ENCODE assay signal across 22 mouse cellular contexts in genomic region chr15:94475975-94476374, GRCm38 (mm10). TPM values are rescaled to one million over a fixed set of nuclear protein-coding genes. Genes with fewer than 3 reads are reported as not detected.
DNase-seq lines count a peak whose midpoint lies in the region; ATAC-seq and TF ChIP-seq lines count a peak whose summit lies in the region.
"Had no signal": no experiment of that assay in that cellular context is flagged by ENCODE, and none has a peak within 500 bp of the region (broad histone marks: within the 10 kb centered on the region; RNA-seq: fewer than 3 reads in every experiment).

No protein-coding gene starts in this region.

- DNase-seq in forebrain, embryonic 10.5 days (ENCODE audit: extremely low spot score, low spot score) = no peak
- DNase-seq in forebrain, embryonic 14.5 days (ENCODE audit: low spot score) = no peak
- DNase-seq in CH12.LX (ENCODE audit: extremely low read depth) = peak; percentile 82
- DNase-seq in Patski (ENCODE audit: low read depth, low spot score) = no peak
- DNase-seq in yolk sac, embryonic 10.5 days (ENCODE audit: low spot score) = no peak
- no peak for DNase-seq in natural killer cell, adult 2 months (ENCODE audit: low spot score in 2 of 2)
- DNase-seq: adrenal gland, adult 2 months; adrenal gland, adult 8-10 months; adrenal gland, postnatal 10 days; adrenal gland, postnatal 14 days; adrenal gland, postnatal 25 days; adrenal gland, postnatal 36 days; B cell, adult 2 months; cerebellum, adult 11 months; cerebellum, adult 11-12 months; cerebellum, adult 18-20 months; cerebellum, adult 2 months; cerebellum, adult 8-10 months had no signal

- CTCF ChIA-PET in Patski (lab: Charles Lee) = no interaction called here

- POLR2A ChIA-PET in Patski (lab: Charles Lee) = no interaction called here

- no peak for TF ChIP-seq POLR2A in CH12.LX (IDR thresholded peaks at IDR 0.05; ENCODE audit: low read depth, low read length)

- no peak for TF ChIP-seq CTCF in CH12.LX (conservative IDR thresholded peaks at IDR 0.05 in 1 of 2, IDR thresholded peaks at IDR 0.05 in 1 of 2; ENCODE audit: low read depth in 2 of 2, low read length in 2 of 2)
- TF ChIP-seq CTCF in Patski (IDR thresholded peaks at IDR 0.05) = no peak

- H3K27ac ChIP-seq in forebrain, embryonic 10.5 days = peak overlapping the region; percentile 65; the same call in 1 of the 2 replicates
- H3K27ac ChIP-seq in forebrain, embryonic 14.5 days (ENCODE audit: low read depth, low read length) = no peak overlapping the region
- H3K27ac ChIP-seq in CH12.LX (ENCODE audit: insufficient read depth, low read depth) = no peak overlapping the region

- peak; percentile 85 for TF ChIP-seq EP300 in CH12.LX (IDR thresholded peaks at IDR 0.05; ENCODE audit: low read length)

- peaks cover 44% of the 10 kb centered on the region for H3K4me1 ChIP-seq in forebrain, embryonic 10.5 days
- peaks cover 16% of the 10 kb centered on the region for H3K4me1 ChIP-seq in forebrain, embryonic 14.5 days (ENCODE audit: control insufficient read depth, insufficient read depth, low read length)
- H3K4me1 ChIP-seq in CH12.LX (ENCODE audit: control insufficient read depth in 1 of 2, insufficient read depth in 2 of 2) = peaks cover 5 to 7% of the 10 kb centered on the region in 2 experiments; a peak in 3 of 4 replicates

- in situ Hi-C loops in CH12.LX (cut with MboI; ENCODE audit: low pct_ligation_motif_present, low pct_unique_long_range_greater_than_20kb, low sequenced_read_pairs) = no loop called here
- in situ Hi-C loops in Patski (cut with MboI; ENCODE audit: low pct_unique_long_range_greater_than_20kb) = no loop called here

- no peaks in the 10 kb centered on the region for H3K9me3 ChIP-seq in forebrain, embryonic 10.5 days
- H3K9me3 ChIP-seq in forebrain, embryonic 14.5 days (replicated peaks; ENCODE audit: control insufficient read depth, low read length) = no peaks in the 10 kb centered on the region
- H3K9me3 ChIP-seq in CH12.LX (replicated peaks; ENCODE audit: low read length) = no peaks in the 10 kb centered on the region

- WGBS in forebrain, embryonic 10.5 days = 93% methylated on average over 5 of the region's 5 CpGs
- 91% methylated on average over 5 of the region's 5 CpGs for WGBS in forebrain, embryonic 14.5 days

- no peaks in the 10 kb centered on the region for H3K36me3 ChIP-seq in forebrain, embryonic 10.5 days (replicated peaks)
- H3K36me3 ChIP-seq in forebrain, embryonic 14.5 days (ENCODE audit: control insufficient read depth, insufficient read depth, low read length) = no peaks in the 10 kb centered on the region
- H3K36me3 ChIP-seq in CH12.LX (replicated peaks in 1 of 2; ENCODE audit: control insufficient read depth in 1 of 2, insufficient read depth in 1 of 2, low read length in 1 of 2) = no peaks in the 10 kb centered on the region
- H3K36me3 ChIP-seq: G1E had no signal

- ATAC-seq in forebrain, embryonic 14.5 days = no peak
- peak; percentile 31 for ATAC-seq in Patski
- ATAC-seq: activated CD4-positive, CD25-positive, alpha-beta regulatory T cell, adult 4 months; CD4-positive, CD25-positive, alpha-beta regulatory T cell, adult 4 months had no signal

- no peak for TF ChIP-seq RAD21 in CH12.LX (IDR thresholded peaks at IDR 0.05; ENCODE audit: low read depth, low read length)

- no peaks in the 10 kb centered on the region for H3K79me2 ChIP-seq in CH12.LX (replicated peaks; ENCODE audit: control insufficient read depth, extremely low read depth, insufficient read depth, poor library complexity, severe bottlenecking)

- no peak overlapping the region for H3K4me3 ChIP-seq in forebrain, embryonic 10.5 days
- H3K4me3 ChIP-seq in forebrain, embryonic 14.5 days (ENCODE audit: low read depth, low read length) = no peak overlapping the region
- H3K4me3 ChIP-seq in CH12.LX (replicated peaks in 1 of 3; ENCODE audit: low read depth in 2 of 3, low read length in 2 of 3, poor library complexity in 1 of 3) = no peak overlapping the region

- H3K9ac ChIP-seq in forebrain, embryonic 14.5 days (ENCODE audit: low read length) = no peak overlapping the region
- H3K9ac ChIP-seq in CH12.LX (ENCODE audit: insufficient read depth, low read depth) = no peak overlapping the region

- dilution Hi-C loops in CH12.LX (cut with MboI; ENCODE audit: extremely low pct_ligation_motif_present, extremely low pct_unique_long_range_greater_than_20kb, low sequenced_read_pairs) = no loop called here

- H3K4me2 ChIP-seq in forebrain, embryonic 14.5 days (ENCODE audit: low read length) = no peak overlapping the region
- H3K4me2 ChIP-seq in CH12.LX (ENCODE audit: insufficient read depth, low read depth, poor library complexity, severe bottlenecking) = no peak overlapping the region

- H3K27me3 ChIP-seq in forebrain, embryonic 10.5 days (ENCODE audit: poor library complexity, severe bottlenecking) = no peaks in the 10 kb centered on the region
- no peaks in the 10 kb centered on the region for H3K27me3 ChIP-seq in forebrain, embryonic 14.5 days (replicated peaks; ENCODE audit: control insufficient read depth, insufficient read depth, low read length)
- H3K27me3 ChIP-seq in CH12.LX (replicated peaks) = no peaks in the 10 kb centered on the region
- peaks cover 2% of the 10 kb centered on the region for H3K27me3 ChIP-seq in Patski

TF ChIP-seq in CH12.LX, 34 proteins besides CTCF, POLR2A, EP300 and RAD21:
- TF ChIP-seq MEF2A (IDR thresholded peaks at IDR 0.05; ENCODE audit: borderline replicate concordance, low read depth, low read length) = 0 out of 2 replicates have a peak, but pooled peaks have one; percentile 48
- peak; percentile 92 for TF ChIP-seq BHLHE40 (IDR thresholded peaks at IDR 0.05; ENCODE audit: low read depth, low read length)
- 0 out of 2 replicates have a peak, but pooled peaks have one; percentile 3 for TF ChIP-seq USF1 (IDR thresholded peaks at IDR 0.05; ENCODE audit: low read depth, low read length)
- TF ChIP-seq ETS1 (conservative IDR thresholded peaks at IDR 0.05; ENCODE audit: low read depth, low read length) = peak; percentile 79
- TF ChIP-seq TCF12 (IDR thresholded peaks at IDR 0.05; ENCODE audit: low read depth, low read length) = peak; percentile 29; the same call in 1 of the 2 replicates
- no peak for TF ChIP-seq RCOR1 (conservative IDR thresholded peaks at IDR 0.05; ENCODE audit: low read depth, low read length)
- TF ChIP-seq JUN (IDR thresholded peaks at IDR 0.05; ENCODE audit: insufficient read depth, low read depth, low read length) = peak; percentile 73
- TF ChIP-seq POLR2AphosphoS2 (IDR thresholded peaks at IDR 0.05; ENCODE audit: low read depth, low read length) = no peak
- TF ChIP-seq JUND (conservative IDR thresholded peaks at IDR 0.05; ENCODE audit: low read depth, low read length) = peak; percentile 87
- no peak for TF ChIP-seq ZC3H11A (IDR thresholded peaks at IDR 0.05; ENCODE audit: low read depth, low read length)
- peak; percentile 91 for TF ChIP-seq IRF4 (IDR thresholded peaks at IDR 0.05; ENCODE audit: low read depth, low read length)
- TF ChIP-seq MYC (IDR thresholded peaks at IDR 0.05; ENCODE audit: low read depth, low read length) = peak; percentile 90
- no peak for TF ChIP-seq TBP (conservative IDR thresholded peaks at IDR 0.05; ENCODE audit: low read depth, low read length)
- no peak; the same call in 1 of the 2 replicates for TF ChIP-seq NRF1 (IDR thresholded peaks at IDR 0.05; ENCODE audit: low read depth, low read length)
- no peak for TF ChIP-seq PAX5 (IDR thresholded peaks at IDR 0.05; ENCODE audit: low read length)
- TF ChIP-seq MAX (IDR thresholded peaks at IDR 0.05; ENCODE audit: low read length) = peak; percentile 85
- TF ChIP-seq GABPA (IDR thresholded peaks at IDR 0.05; ENCODE audit: insufficient replicate concordance, low read depth, low read length) = no peak
- TF ChIP-seq USF2 (conservative IDR thresholded peaks at IDR 0.05; ENCODE audit: low read depth, low read length) = no peak

RNA-seq across cellular contexts. Expression of gene Adamts20, which starts 10.8 kb away (rescaled TPM):
- polyA plus RNA-seq in forebrain, embryonic 10.5 days (2016; fragmentation: Nextera tagmentation; extraction: Ambion mirVana) = 5.0 and 5.4 TPM in 2 replicates
- polyA plus RNA-seq in forebrain, embryonic 14.5 days (2014; fragmentation: Nextera tagmentation; extraction: Ambion mirVana) = 2.3 and 2.5 TPM in 2 replicates
- 0.46 and 0.68 TPM in 2 replicates for total RNA-seq in CH12.LX (2012; rRNA removed)
- total RNA-seq in CH12.LX (2014; rRNA removed) = 0.50 and 1.5 TPM in 2 replicates
- polyA plus RNA-seq in CH12.LX (2012; ENCODE audit: insufficient read length, low read depth) = 0.37 and 0.85 TPM in 2 replicates
- polyA plus RNA-seq in Patski (2021) = 0.03 TPM
- polyA plus RNA-seq: C2C12; CD4-positive, CD25-positive, alpha-beta regulatory T cell, adult 4 months; G1E had no signal
